Mouse (Mus musculus): Measurements from ENCODE around the gene Gpalpp1. TPM values are rescaled to one million over a fixed set of nuclear protein-coding genes. Genes with fewer than 3 reads are reported as not detected.

The Gpalpp1 gene
- total RNA-seq, 2 experiments from 2014 or later = 20.1 to 37.5 TPM

- ATAC-seq (replicated peaks; ENCODE audit: low FRiP score, low TSS enrichment, poor library complexity, severe bottlenecking) = peak; percentile 58
These were observed 8.4 kb upstream of the Gpalpp1 start for GRCm38 (mm10) chr14:76118963-76119362.

- no peak for ATAC-seq (replicated peaks; ENCODE audit: low FRiP score, low TSS enrichment, poor library complexity, severe bottlenecking)
These were observed 5.2 kb upstream of the Gpalpp1 start for GRCm38 (mm10) chr14:76115744-76116143.

- no peak for ATAC-seq (replicated peaks; ENCODE audit: low FRiP score, low TSS enrichment, poor library complexity, severe bottlenecking)
These were observed 11.0 kb downstream of the Gpalpp1 start for GRCm38 (mm10) chr14:76099543-76099942.

- no peak for ATAC-seq (replicated peaks; ENCODE audit: low FRiP score, low TSS enrichment, poor library complexity, severe bottlenecking)
These were observed 12.7 kb downstream of the Gpalpp1 start for GRCm38 (mm10) chr14:76097815-76098214.

- ATAC-seq (replicated peaks; ENCODE audit: low FRiP score, low TSS enrichment, poor library complexity, severe bottlenecking) = no peak
These were observed 13.3 kb downstream of the Gpalpp1 start for GRCm38 (mm10) chr14:76097244-76097643.

GRCm38 (mm10) chr14:76084188-76084587, 26.4 kb downstream of the Gpalpp1 start:
- peak; percentile 75 for ATAC-seq (replicated peaks; ENCODE audit: low FRiP score, low TSS enrichment, poor library complexity, severe bottlenecking)

- no peak for ATAC-seq (replicated peaks; ENCODE audit: low FRiP score, low TSS enrichment, poor library complexity, severe bottlenecking)
These were observed 28.4 kb downstream of the Gpalpp1 start for GRCm38 (mm10) chr14:76082086-76082636.

GRCm38 (mm10) chr14:76081451-76081850, 29.1 kb downstream of the Gpalpp1 start:
- no peak for ATAC-seq (replicated peaks; ENCODE audit: low FRiP score, low TSS enrichment, poor library complexity, severe bottlenecking)

GRCm38 (mm10) chr14:76077088-76077491, 33.5 kb downstream of the Gpalpp1 start:
- peak; percentile 32 for ATAC-seq (replicated peaks; ENCODE audit: low FRiP score, low TSS enrichment, poor library complexity, severe bottlenecking)

GRCm38 (mm10) chr14:76076602-76077001, 34.0 kb downstream of the Gpalpp1 start:
- no peak for ATAC-seq (replicated peaks; ENCODE audit: low FRiP score, low TSS enrichment, poor library complexity, severe bottlenecking)

GRCm38 (mm10) chr14:76075721-76076120, 34.8 kb downstream of the Gpalpp1 start:
- ATAC-seq (replicated peaks; ENCODE audit: low FRiP score, low TSS enrichment, poor library complexity, severe bottlenecking) = no peak

GRCm38 (mm10) chr14:76074206-76074605, 36.4 kb downstream of the Gpalpp1 start:
- ATAC-seq (replicated peaks; ENCODE audit: low FRiP score, low TSS enrichment, poor library complexity, severe bottlenecking) = no peak

- ATAC-seq (replicated peaks; ENCODE audit: low FRiP score, low TSS enrichment, poor library complexity, severe bottlenecking) = no peak
These were observed 37.9 kb downstream of the Gpalpp1 start for GRCm38 (mm10) chr14:76072626-76073025.

- ATAC-seq (replicated peaks; ENCODE audit: low FRiP score, low TSS enrichment, poor library complexity, severe bottlenecking) = no peak
These were observed 41.3 kb downstream of the Gpalpp1 start for GRCm38 (mm10) chr14:76069296-76069695.

GRCm38 (mm10) chr14:76068296-76068695, 42.3 kb downstream of the Gpalpp1 start:
- no peak for ATAC-seq (replicated peaks; ENCODE audit: low FRiP score, low TSS enrichment, poor library complexity, severe bottlenecking)

GRCm38 (mm10) chr14:76067237-76067636, 43.3 kb downstream of the Gpalpp1 start:
- ATAC-seq (replicated peaks; ENCODE audit: low FRiP score, low TSS enrichment, poor library complexity, severe bottlenecking) = no peak

- no peak for ATAC-seq (replicated peaks; ENCODE audit: low FRiP score, low TSS enrichment, poor library complexity, severe bottlenecking)
These were observed 51.1 kb downstream of the Gpalpp1 start for GRCm38 (mm10) chr14:76059441-76059840.

- ATAC-seq (replicated peaks; ENCODE audit: low FRiP score, low TSS enrichment, poor library complexity, severe bottlenecking) = no peak
These were observed 56.8 kb downstream of the Gpalpp1 start for GRCm38 (mm10) chr14:76053726-76054125.

GRCm38 (mm10) chr14:76051966-76052365, 58.6 kb downstream of the Gpalpp1 start:
- no peak for ATAC-seq (replicated peaks; ENCODE audit: low FRiP score, low TSS enrichment, poor library complexity, severe bottlenecking)

GRCm38 (mm10) chr14:76045767-76046166, 64.8 kb downstream of the Gpalpp1 start:
- ATAC-seq (replicated peaks; ENCODE audit: low FRiP score, low TSS enrichment, poor library complexity, severe bottlenecking) = no peak

- no peak for ATAC-seq (replicated peaks; ENCODE audit: low FRiP score, low TSS enrichment, poor library complexity, severe bottlenecking)
These were observed 66.4 kb downstream of the Gpalpp1 start for GRCm38 (mm10) chr14:76044164-76044557.

Data from megakaryocyte-erythroid progenitor cell, adult 5-6 weeks (primary cell).